Mouse (Mus musculus): Measurements from ENCODE around the gene Gosr2. TPM values are rescaled to one million over a fixed set of nuclear protein-coding genes. Genes with fewer than 3 reads are reported as not detected.

The Gosr2 gene
- polyA plus RNA-seq, 3 experiments from 2014 or later = 60.7 to 78.9 (median 72.4) TPM

DNA sequence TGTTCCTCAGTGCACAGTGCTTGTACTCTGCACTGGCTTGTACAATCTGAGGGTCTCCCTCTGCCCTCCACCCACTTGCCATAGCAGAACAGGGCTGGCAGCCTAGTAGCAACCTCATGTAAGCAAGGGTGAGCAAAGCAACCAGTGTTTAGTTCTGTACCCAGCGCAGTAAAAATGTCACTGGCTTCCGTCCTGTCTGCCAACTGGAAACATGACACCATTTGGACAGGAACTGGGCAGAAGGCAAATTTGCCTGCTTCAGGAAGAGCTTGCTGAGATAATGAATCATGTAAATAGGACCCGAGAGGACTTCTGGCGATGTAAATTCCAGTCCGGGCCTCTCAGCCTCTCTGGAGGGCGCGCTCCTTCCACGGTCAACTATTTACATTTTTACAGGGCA, 52.0 kb downstream of the Gosr2 start:
- no peak for ATAC-seq

GRCm38 (mm10) chr11:103643211-103643610, 54.5 kb downstream of the Gosr2 start:
- no peak for ATAC-seq

GRCm38 (mm10) chr11:103639407-103639946, 58.2 kb downstream of the Gosr2 start:
- no peak for ATAC-seq

DNA sequence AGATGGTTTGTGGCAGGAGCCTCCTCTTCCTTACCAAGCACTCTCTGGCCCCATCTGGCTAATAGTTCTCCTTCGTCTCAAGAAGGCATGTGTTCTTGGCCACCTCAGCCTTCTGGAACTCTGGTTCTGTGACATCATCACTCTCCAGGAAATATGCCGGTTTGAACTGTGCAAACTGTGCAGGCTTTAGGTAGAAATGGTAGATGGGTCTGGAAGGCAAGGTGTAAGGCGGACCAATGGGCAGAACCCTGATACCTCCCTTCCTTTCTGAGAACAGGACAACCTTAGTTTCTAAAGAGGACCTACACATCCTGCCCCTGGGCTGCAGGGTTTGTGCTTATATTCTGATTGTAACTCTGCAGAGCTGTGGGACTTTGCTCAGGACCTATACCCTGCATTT, 58.9 kb downstream of the Gosr2 start, which contains the start of gene Lyzl6:
Lyzl6 (minus strand) TSS at position 101 of the 400 bp plus-strand sequence.
- ATAC-seq = no peak

DNA sequence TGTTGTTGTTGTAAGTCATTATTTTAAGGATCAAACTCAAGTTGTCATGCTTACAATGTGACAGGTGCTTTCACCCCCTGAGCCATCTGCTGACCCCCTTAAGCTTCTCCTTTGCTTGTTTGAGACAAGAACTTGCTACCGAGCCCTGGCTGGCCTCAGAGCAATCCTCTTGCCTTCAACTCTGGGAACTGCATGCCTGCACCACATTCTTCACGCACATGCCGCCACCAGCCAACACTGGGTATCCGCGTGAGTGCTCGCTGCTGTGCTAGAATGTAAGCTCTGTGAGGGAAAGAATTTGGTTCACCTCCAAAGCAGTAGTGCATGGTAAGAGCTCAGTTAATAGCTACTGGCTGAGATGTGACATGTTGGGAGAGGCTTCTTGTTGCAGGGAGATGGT, 61.4 kb downstream of the Gosr2 start:
- ATAC-seq = no peak

GRCm38 (mm10) chr11:103635481-103635880, 62.2 kb downstream of the Gosr2 start:
- ATAC-seq = no peak

- no peak for ATAC-seq
Measured at GRCm38 (mm10) chr11:103634806-103635205, 62.9 kb downstream of the Gosr2 start.

- no peak for ATAC-seq
Measured at GRCm38 (mm10) chr11:103627453-103627852, 70.2 kb downstream of the Gosr2 start.

Other genes with a start within 250 kb of the Gosr2 start
- gene Lrrc37a, start 193.3 kb downstream of the Gosr2 start, polyA plus RNA-seq (2017; shearing (Covaris generic)) = not detected
- gene Gm884, start 76.8 kb downstream of the Gosr2 start, polyA plus RNA-seq (2017; shearing (Covaris generic)) = under 1 TPM in 1 of 3 experiments, not detected in 2; 0.05 TPM
- not detected for gene Lyzl6, start 59.0 kb downstream of the Gosr2 start, polyA plus RNA-seq (2017; shearing (Covaris generic))
- gene Rprml, start 48.3 kb downstream of the Gosr2 start, polyA plus RNA-seq (2017; shearing (Covaris generic)) = not detected
- gene Wnt9b, start 51.9 kb upstream of the Gosr2 start, polyA plus RNA-seq (2017; shearing (Covaris generic)) = not detected
- gene Wnt3, start 76.3 kb upstream of the Gosr2 start, polyA plus RNA-seq (2017; shearing (Covaris generic)) = 1 to 10 TPM in 2 of 3 experiments, under 1 TPM in 1; 0.53 to 2.9 (median 2.3) TPM